Mouse (Mus musculus) brain, embryonic 14.5 days (tissue): ENCODE measurements around the gene Abhd14a.

Source experiments
- CTCF ChIP-seq: fragments of 200-500 bp; IDR thresholded peaks from 2 replicates; pipeline ENCODE4 v1.5.1; 2012; ENCODE audit warnings: inconsistent platforms, mild to moderate bottlenecking, moderate library complexity, borderline replicate concordance; ENCODE audit not compliant: insufficient read depth, insufficient read length; ENCODE audit errors: extremely low read depth
- POLR2A ChIP-seq: fragments of 200-500 bp; IDR thresholded peaks from 2 replicates; pipeline ENCODE4 v1.6.1; 2012; ENCODE audit warnings: mild to moderate bottlenecking, inconsistent platforms, borderline replicate concordance; ENCODE audit not compliant: poor library complexity, insufficient read depth, insufficient read length, severe bottlenecking; ENCODE audit errors: extremely low read depth

- TF ChIP-seq CTCF (peak; percentile 78), POLR2A (no peak)
Observed at GRCm38 (mm10) chr9:106474456-106474855, 27.0 kb upstream of the Abhd14a start.
